Mouse (Mus musculus): ENCODE measurements around the gene Zbtb20.

DNA sequence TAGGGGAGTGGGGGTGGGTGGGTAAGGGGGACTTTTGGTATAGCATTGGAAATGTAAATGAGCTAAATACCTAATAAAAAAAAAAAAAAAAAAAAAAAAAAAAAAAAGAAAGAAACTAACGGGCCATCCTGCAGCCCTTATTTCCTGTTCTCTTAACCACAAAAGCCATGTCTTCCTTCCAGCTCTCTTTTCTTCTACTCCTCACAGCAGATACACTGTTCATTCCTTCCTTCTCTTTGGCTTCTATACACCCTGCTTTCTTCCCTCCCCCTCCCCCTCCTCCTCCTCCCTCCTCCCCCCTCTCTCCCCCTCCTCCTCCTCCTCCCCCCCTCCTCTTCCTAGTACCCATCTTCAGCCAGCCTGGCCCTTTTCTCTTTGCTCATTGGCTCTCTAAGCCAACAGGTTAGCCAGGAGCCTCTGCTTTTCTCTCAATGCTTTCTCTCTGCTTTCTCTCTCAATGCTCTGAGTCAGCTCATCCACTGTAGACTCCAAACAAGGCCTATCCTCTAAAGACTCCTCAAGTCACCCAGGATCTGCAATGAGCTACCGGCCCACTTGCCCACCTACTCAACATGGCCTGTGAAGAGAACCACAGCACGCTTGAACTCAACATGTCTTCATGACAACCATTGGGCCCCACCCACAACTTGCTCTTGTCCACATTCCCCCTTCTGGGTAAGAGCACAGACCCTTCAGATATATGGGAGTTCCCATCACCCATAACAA lies 774.8 kb downstream of the Zbtb20 start:
- no peak for TF ChIP-seq CTCF (IDR thresholded peaks at IDR 0.05; ENCODE audit: low read depth)
- no peak for TF ChIP-seq EP300 (IDR thresholded peaks at IDR 0.05; ENCODE audit: low read depth)

All from liver, embryonic 14.5 days (tissue).